ENCODE assay signal across 9 mouse cellular contexts in genomic region chr4:49197125-49197747, GRCm38 (mm10).
DNase-seq lines count a peak whose midpoint lies in the region; ATAC-seq lines count a peak whose summit lies in the region.
"Had no signal": no experiment of that assay in that cellular context is flagged by ENCODE, and none has a peak within 500 bp of the region (broad histone marks: within the 10 kb centered on the region; RNA-seq: fewer than 3 reads in every experiment).

No protein-coding gene starts in this region.

- H3K27ac ChIP-seq in heart, embryonic 15.5 days, result no peak overlapping the region
- no peak overlapping the region for H3K27ac ChIP-seq in stomach, embryonic 14.5 days (ENCODE audit: low read length)
- H3K27ac ChIP-seq: midbrain, embryonic 12.5 days had no signal

- intact Hi-C loops in heart, postnatal 25 days (cut with DNase I), result no loop called here
- intact Hi-C loops in gastrocnemius, postnatal 14 days (cut with DNase I; ENCODE audit: low total_unique reads), result no loop called here

- H3K4me1 ChIP-seq in heart, embryonic 15.5 days (replicated peaks), result peaks cover 6% of the 10 kb centered on the region; the same call in 1 of the 2 replicates
- H3K4me1 ChIP-seq in stomach, embryonic 14.5 days (ENCODE audit: control insufficient read depth, insufficient read depth, low read length), result 0 out of 2 replicates have a peak, but pooled peaks cover 5% of the 10 kb centered on the region
- H3K4me1 ChIP-seq: midbrain, embryonic 12.5 days had no signal

- DNase-seq in heart, postnatal 25 days (ENCODE audit: low spot score), result no peak
- DNase-seq in retina, postnatal 1 day, result peak; percentile 15
- no peak for DNase-seq in retina, embryonic 14.5 days (ENCODE audit: low spot score)
- DNase-seq in cerebellum, postnatal 25 days, result peak; percentile 70 to 89
- no peak for DNase-seq in thymus, postnatal 10 days (ENCODE audit: low spot score in 2 of 2)
- DNase-seq in gastrocnemius, postnatal 14 days, result no peak

- no peaks in the 10 kb centered on the region for H3K27me3 ChIP-seq in heart, embryonic 15.5 days
- H3K27me3 ChIP-seq in stomach, embryonic 14.5 days (ENCODE audit: control insufficient read depth, insufficient read depth, low read length), result no peaks in the 10 kb centered on the region
- H3K27me3 ChIP-seq: midbrain, embryonic 12.5 days had no signal

- 28% methylated on average over 8 of the region's 8 CpGs for WGBS in heart, embryonic 15.5 days
- 41% methylated on average over 8 of the region's 8 CpGs for WGBS in stomach, embryonic 14.5 days

- H3K4me2 ChIP-seq in heart, embryonic 15.5 days, result no peak overlapping the region
- no peak overlapping the region for H3K4me2 ChIP-seq in stomach, embryonic 14.5 days (replicated peaks; ENCODE audit: low read depth, low read length)
- H3K4me2 ChIP-seq: midbrain, embryonic 12.5 days had no signal

- H3K9me3 ChIP-seq in heart, embryonic 15.5 days (replicated peaks), result no peaks in the 10 kb centered on the region
- no peaks in the 10 kb centered on the region for H3K9me3 ChIP-seq in stomach, embryonic 14.5 days (ENCODE audit: control insufficient read depth, low read depth, low read length)
- H3K9me3 ChIP-seq: midbrain, embryonic 12.5 days had no signal

- H3K4me3 ChIP-seq in heart, embryonic 15.5 days, result no peak overlapping the region
- no peak overlapping the region for H3K4me3 ChIP-seq in stomach, embryonic 14.5 days (ENCODE audit: low read depth, low read length)
- H3K4me3 ChIP-seq: midbrain, embryonic 12.5 days had no signal

- peak; percentile 73 for ATAC-seq in heart, embryonic 15.5 days (replicated peaks; ENCODE audit: insufficient number of reproducible peaks, insufficient read depth, low FRiP score, low read depth)
- peak; percentile 80 for ATAC-seq in stomach, embryonic 14.5 days (ENCODE audit: insufficient number of reproducible peaks, insufficient read depth, low FRiP score, low read depth)

- H3K9ac ChIP-seq in heart, embryonic 15.5 days, result no peak overlapping the region
- H3K9ac ChIP-seq in stomach, embryonic 14.5 days (replicated peaks; ENCODE audit: low read depth, low read length), result no peak overlapping the region
- H3K9ac ChIP-seq: midbrain, embryonic 12.5 days had no signal

- no peaks in the 10 kb centered on the region for H3K36me3 ChIP-seq in heart, embryonic 15.5 days
- H3K36me3 ChIP-seq in stomach, embryonic 14.5 days (ENCODE audit: control insufficient read depth, insufficient read depth, low read length), result no peaks in the 10 kb centered on the region
- H3K36me3 ChIP-seq: midbrain, embryonic 12.5 days had no signal

Comparison
In these comparisons a context has a peak if more than half of its experiments do, and no peak if none do; other contexts are left out.
1. DNase-seq: peak in retina, postnatal 1 day (single experiment) and cerebellum, postnatal 25 days (2 of 2); none in heart, postnatal 25 days (single experiment), retina, embryonic 14.5 days (single experiment), thymus, postnatal 10 days (0 of 2) and gastrocnemius, postnatal 14 days (single experiment).